Mouse (Mus musculus): Measurements from ENCODE around the gene Tspan9.
A peak's percentile ranks its signal among the peaks of the same experiment; 100 is the strongest.

Tspan9 gene

DNA sequence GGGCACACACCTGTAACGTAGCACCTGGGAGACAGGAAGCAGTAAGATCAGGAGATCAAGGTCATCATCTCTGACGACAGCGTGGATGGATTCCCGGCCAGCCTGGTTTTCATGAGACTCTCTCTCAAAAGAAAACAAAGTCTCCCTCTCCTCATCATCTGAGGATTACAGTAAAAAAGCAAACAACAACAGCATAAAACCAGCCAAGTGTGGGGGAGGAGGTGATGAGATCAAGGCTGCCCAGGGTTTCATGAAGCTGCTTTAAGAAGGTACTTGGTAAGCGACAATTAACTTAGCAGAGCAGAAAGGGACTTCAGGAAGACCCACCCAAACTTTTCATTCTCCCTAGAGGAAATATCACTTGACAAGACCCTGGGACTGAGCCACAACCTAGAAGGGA is 39.5 kb downstream of the Tspan9 start:
- no peak for DNase-seq (ENCODE audit: low read depth, low spot score)
- no peaks in the 10 kb centered on the region for H3K36me3 ChIP-seq (ENCODE audit: control insufficient read depth, insufficient read depth, low read length, poor library complexity, severe bottlenecking)
- no peaks in the 10 kb centered on the region for H3K27me3 ChIP-seq (ENCODE audit: control insufficient read depth, insufficient read depth, low read length, poor library complexity, severe bottlenecking)

DNA sequence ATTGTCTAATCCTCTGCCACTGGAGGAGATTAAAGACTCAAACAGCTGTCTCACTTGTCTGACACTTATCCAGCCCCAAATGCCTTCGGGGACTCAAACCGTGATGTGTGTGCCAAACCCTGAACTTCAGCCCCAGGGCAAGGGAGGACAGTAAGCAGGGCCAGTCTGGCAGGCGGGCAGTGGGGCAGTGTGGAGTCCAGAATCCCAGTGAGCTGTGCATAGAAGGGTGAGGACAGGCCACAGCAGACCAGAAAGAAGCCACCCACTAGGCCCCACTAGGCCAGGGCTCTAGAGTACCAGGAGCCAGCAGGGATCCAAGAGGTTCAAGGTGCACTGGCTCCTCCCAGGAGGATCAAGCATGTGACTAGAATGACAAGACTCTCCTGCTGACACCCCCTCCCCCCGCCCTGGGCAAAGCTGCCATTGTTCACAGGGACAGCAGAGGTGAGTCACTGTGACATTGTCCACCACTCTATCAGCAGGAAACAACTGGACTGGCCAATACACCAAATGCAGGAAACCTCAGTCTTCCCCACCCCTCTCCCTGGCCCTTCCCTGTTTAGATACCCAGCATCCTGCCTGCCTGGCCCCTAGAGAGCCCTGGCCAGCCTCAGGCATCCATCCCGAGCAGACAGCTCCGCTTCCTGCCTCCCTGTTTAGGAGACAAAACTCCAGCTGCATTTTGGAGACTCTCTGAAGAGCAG is 40.9 kb downstream of the Tspan9 start:
- DNase-seq (ENCODE audit: low read depth, low spot score), result no peak
- H3K27me3 ChIP-seq (ENCODE audit: control insufficient read depth, insufficient read depth, low read length, poor library complexity, severe bottlenecking), result no peaks in the 10 kb centered on the region
- no peaks in the 10 kb centered on the region for H3K36me3 ChIP-seq (ENCODE audit: control insufficient read depth, insufficient read depth, low read length, poor library complexity, severe bottlenecking)

DNA sequence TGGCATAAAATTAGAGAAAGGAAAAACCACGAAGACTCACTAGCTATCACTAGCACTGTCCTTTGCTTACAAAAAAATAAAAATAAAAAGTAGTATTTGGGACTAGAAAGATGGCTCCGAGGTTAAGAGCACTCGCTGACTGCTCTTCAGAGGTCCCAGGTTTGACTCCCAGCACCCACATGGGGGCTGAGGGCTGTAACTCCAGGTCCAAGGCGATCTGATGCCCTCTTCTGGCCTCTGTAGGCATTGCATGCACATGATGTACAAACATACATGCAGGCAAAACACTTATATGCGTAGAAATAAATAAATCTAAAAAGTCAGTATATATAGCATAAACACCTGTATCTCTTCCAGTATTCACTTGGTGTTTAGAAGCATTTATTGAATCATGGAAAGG is 43.5 kb downstream of the Tspan9 start:
- DNase-seq (ENCODE audit: low read depth, low spot score), result peak; percentile 7
- no peaks in the 10 kb centered on the region for H3K36me3 ChIP-seq (ENCODE audit: control insufficient read depth, insufficient read depth, low read length, poor library complexity, severe bottlenecking)

DNA sequence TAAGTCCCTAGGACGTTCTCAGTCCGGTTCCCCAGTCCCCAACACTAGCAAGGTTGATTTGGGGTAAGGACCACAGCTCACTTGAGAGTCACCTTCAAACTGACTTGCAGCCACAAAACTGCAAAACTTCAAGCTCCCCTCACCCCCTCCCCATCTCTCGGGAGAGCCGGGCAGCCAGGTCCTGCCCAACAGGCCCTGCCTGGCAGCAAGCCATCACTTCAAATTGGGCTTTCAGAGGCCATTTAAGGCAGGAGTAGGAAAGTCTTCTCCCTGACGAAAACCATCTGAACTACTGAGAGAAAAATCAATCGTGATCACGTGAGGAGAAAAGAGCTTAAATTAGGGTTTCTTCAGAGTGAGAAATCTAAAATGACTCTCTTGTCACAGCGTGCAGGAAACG is 44.2 kb downstream of the Tspan9 start:
- Histone ChIP-seq H3K36me3 (ENCODE audit: control insufficient read depth, insufficient read depth, low read length, poor library complexity, severe bottlenecking) (no peaks in the 10 kb centered on the region), H3K27me3 (ENCODE audit: control insufficient read depth, insufficient read depth, low read length, poor library complexity, severe bottlenecking) (no peaks in the 10 kb centered on the region)
- no peak for DNase-seq (ENCODE audit: low read depth, low spot score)

More for the DNA sequence above, 43.5 kb downstream of the Tspan9 start:
- no peaks in the 10 kb centered on the region for H3K27me3 ChIP-seq (ENCODE audit: control insufficient read depth, insufficient read depth, low read length, poor library complexity, severe bottlenecking)

DNA sequence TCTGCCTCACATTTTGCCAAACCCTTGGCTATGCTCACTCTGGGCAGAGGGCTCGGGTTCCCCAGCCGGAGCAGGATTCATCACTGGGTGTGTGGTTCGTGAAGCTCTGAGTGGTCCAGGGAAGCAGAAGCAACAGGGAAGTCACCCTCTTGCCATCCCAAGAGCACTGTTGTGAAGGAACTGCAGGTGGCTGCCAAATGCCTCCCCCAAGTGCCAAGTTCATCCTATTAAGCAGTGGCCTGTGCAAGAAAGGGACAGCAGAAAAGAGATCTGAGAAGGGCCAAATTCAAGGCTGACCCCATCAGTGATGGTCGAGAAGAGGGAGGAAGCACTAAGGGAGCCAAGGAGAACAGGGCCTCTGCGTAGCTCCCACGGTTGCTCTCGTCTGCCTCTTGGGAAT is 46.9 kb downstream of the Tspan9 start:
- no peaks in the 10 kb centered on the region for H3K27me3 ChIP-seq (ENCODE audit: control insufficient read depth, insufficient read depth, low read length, poor library complexity, severe bottlenecking)
- no peak for DNase-seq (ENCODE audit: low read depth, low spot score)
- H3K36me3 ChIP-seq (ENCODE audit: control insufficient read depth, insufficient read depth, low read length, poor library complexity, severe bottlenecking), result no peaks in the 10 kb centered on the region

DNA sequence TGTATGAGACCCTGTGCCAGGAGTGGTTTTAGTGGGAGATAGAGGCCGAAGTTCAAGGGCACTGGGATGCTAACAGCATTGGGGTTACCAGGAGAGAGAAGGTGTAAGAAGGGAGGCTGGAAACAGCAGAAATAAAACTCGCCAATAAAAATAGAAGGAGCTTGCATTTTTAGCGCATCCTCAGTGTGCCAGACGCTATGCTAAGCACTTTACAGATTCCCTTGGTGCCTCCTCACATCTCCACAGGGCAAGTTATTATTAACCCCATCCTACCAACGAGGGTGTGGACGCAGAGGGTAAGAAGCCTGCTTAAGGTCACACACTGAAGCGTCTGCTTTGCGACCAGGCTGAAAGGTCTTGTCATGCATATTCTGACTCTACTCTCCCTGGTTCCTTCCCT is 47.5 kb downstream of the Tspan9 start:
- no peaks in the 10 kb centered on the region for H3K36me3 ChIP-seq (ENCODE audit: control insufficient read depth, insufficient read depth, low read length, poor library complexity, severe bottlenecking)
- no peak for DNase-seq (ENCODE audit: low read depth, low spot score)

DNA sequence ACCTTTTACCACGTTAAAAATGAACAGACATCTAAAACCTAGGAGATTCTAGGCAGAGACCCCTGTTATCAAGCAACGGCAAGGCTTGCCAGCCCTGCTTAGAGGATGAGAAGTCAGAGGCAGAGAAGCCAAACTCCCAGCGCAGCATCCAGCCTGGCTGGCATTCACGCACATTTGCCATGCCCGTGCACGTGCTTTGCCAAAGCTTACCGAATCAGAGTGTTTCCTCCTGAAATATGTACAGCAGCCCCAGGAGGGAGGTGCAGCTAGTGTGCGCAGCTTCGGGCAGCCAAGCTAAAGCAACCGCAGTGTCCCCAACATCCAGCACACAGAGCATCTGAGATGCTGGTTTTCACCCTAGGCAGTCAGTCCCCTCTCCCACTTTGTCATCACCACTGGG is 48.3 kb downstream of the Tspan9 start:
- Histone ChIP-seq H3K36me3 (ENCODE audit: control insufficient read depth, insufficient read depth, low read length, poor library complexity, severe bottlenecking) (no peaks in the 10 kb centered on the region), H3K27me3 (ENCODE audit: control insufficient read depth, insufficient read depth, low read length, poor library complexity, severe bottlenecking) (no peaks in the 10 kb centered on the region)
- DNase-seq (ENCODE audit: low read depth, low spot score), result no peak

More for the DNA sequence above, 47.5 kb downstream of the Tspan9 start:
- no peaks in the 10 kb centered on the region for H3K27me3 ChIP-seq (ENCODE audit: control insufficient read depth, insufficient read depth, low read length, poor library complexity, severe bottlenecking)

DNA sequence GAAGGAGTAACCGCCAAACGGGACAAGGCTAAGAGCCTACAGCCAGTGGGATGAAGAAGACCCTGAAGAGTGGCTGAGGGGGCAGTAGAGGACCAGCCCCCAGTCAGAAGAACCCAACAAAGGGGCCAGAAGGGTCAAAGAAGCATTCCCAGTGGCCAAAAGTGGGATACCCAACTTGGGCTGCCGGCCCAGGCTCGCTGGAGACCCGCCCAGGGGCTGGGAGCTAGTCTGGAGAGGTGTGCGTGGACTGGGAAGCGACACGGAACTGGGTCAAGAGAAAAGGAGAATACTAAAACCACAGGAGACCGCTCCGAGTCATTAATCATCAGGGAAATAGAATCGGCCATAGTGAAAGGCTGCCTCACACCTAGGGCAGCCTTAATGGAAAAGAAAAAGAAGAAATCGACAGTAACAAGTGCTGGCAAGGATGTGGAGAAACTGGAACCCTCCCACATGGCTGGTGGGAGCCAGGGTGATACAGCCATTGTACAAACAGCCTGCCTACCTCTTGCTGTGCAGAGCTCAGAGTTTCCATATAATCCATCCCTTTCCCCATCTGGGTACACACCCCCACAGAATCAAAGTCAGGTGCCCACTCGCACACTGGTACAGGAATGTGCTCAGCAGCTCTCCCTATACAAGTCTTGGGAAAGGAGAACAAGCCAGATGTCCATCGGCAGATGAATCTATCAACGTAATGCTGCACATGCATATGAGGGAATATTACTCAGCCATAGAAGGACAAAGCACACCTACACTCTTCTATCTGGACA is 49.4 kb downstream of the Tspan9 start:
- no peaks in the 10 kb centered on the region for H3K27me3 ChIP-seq (ENCODE audit: control insufficient read depth, insufficient read depth, low read length, poor library complexity, severe bottlenecking)
- no peaks in the 10 kb centered on the region for H3K36me3 ChIP-seq (ENCODE audit: control insufficient read depth, insufficient read depth, low read length, poor library complexity, severe bottlenecking)
- no peak for DNase-seq (ENCODE audit: low read depth, low spot score)

DNA sequence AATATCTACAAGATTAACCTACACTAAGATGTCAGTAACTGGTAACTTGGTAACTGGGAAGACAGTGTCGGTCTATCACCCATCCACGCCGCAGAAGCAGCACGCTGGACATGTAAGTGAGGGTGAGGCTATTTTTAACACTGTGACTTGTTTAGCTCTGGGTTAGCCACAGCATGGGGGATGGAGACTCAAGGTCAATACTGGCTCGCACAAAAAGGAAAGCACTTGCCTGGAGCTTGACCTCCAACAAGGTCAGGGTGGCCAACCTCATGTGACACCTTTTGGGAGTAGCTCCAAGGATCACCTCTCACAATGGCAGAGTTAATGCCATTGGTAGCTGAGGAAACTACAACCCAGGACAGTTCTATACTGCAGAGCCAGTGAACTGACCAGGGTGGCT is 50.8 kb downstream of the Tspan9 start:
- Histone ChIP-seq H3K36me3 (ENCODE audit: control insufficient read depth, insufficient read depth, low read length, poor library complexity, severe bottlenecking) (no peaks in the 10 kb centered on the region), H3K27me3 (ENCODE audit: control insufficient read depth, insufficient read depth, low read length, poor library complexity, severe bottlenecking) (no peaks in the 10 kb centered on the region)
- DNase-seq (ENCODE audit: low read depth, low spot score), result no peak

DNA sequence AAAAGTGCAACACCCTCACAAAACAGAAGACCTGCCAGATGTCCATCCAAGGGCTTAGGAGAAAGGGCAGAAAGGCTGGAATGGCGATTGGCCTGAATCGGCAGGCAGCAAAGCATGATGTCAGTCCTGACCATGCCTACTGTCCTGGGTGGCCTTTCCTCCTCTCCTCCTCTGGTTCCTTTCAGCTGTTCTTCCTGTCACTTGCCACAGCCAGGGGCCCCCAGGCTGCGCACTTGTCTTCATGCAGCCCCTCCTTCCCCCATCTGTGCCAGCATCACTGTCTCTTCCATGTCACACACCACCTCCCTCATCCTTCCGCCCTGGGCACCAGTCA is 51.6 kb downstream of the Tspan9 start:
- Histone ChIP-seq H3K36me3 (ENCODE audit: control insufficient read depth, insufficient read depth, low read length, poor library complexity, severe bottlenecking) (no peaks in the 10 kb centered on the region), H3K27me3 (ENCODE audit: control insufficient read depth, insufficient read depth, low read length, poor library complexity, severe bottlenecking) (no peaks in the 10 kb centered on the region)
- no peak for DNase-seq (ENCODE audit: low read depth, low spot score)

DNA sequence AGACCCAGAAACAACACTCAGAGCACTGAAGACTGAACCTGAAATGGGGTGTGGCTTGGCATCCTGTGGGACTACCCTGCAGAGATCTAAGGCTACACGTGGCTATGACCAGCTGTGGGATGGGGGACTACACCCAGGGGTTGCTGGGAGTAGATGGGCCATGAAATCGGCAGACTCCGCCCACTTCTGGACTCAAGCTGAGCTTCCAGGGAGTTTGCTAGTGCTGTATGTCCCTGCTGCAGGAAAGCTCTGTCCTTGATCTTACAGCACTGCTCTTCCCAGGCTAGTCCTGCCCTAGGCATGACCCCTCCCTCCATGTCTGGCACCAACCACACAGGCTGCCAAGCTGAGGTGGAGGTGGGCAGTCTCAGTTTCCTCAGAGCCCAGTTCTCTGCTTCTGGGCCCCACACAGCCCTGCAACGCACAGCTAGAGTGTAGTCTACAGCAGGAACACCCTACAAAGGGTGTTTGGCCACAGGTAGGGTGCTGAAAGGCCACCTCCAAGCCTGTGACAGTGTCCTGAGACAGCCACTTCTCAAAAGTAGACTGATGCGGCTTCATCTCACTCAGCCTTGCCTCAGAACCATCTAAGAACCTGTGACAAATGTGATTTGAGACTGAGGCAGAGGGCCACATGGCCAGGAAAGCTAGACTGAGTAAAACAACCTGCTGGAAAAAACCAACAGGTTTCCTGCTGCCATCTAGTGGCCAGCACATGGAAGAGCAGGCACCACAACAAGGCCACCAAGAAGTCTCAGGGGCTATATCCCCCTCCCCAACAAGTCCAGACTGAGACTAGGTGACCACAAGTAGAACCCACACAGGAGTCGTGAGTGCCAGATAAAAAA is 52.2 kb downstream of the Tspan9 start:
- Histone ChIP-seq H3K27me3 (ENCODE audit: control insufficient read depth, insufficient read depth, low read length, poor library complexity, severe bottlenecking) (no peaks in the 10 kb centered on the region), H3K36me3 (ENCODE audit: control insufficient read depth, insufficient read depth, low read length, poor library complexity, severe bottlenecking) (no peaks in the 10 kb centered on the region)
- peak; percentile 44 for DNase-seq (ENCODE audit: low read depth, low spot score)

DNA sequence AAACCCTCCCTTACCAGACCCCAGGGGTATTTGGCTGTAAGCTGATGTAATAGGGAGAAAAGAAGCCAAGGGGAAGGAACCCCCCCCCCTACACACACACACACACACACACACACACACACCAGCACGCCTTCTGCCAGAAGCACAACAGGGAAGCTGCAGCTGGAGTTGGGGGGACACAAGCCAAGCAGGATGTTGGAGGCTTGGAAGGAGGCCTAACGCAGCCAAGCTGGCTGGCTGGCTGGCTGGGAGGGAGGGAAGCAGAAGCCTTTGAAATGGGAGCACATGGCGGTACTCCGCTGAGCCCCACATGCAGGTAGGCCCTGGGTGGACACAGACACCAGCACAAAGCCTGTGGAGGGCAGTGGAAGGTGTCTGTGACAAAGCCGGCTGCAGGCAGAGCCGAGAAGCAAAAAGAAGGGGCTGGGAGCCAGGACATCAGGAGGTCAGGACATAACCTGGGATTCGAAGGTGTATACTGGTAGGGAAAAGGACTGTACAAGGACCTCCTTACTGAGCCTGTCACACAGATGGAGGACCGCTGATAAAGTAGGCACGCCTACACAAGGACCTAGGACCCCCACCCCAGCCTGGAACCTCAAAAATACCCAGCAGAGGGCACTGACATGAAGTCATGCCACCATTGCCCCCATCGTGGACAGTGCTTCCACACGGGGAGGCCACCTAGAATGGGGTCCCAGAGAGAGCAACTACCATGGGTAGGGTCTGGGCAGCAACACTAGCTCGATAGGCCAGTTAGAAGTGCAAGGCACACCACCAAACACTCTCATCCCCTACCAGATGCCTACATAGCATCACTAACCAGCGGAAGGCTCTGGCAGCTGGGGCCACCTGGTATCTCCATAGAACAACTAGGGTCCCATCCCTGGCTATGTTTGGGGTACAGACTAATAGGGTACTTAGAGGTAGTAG is 53.4 kb downstream of the Tspan9 start:
- Histone ChIP-seq H3K36me3 (ENCODE audit: control insufficient read depth, insufficient read depth, low read length, poor library complexity, severe bottlenecking) (no peaks in the 10 kb centered on the region), H3K27me3 (ENCODE audit: control insufficient read depth, insufficient read depth, low read length, poor library complexity, severe bottlenecking) (no peaks in the 10 kb centered on the region)
- DNase-seq (ENCODE audit: low read depth, low spot score), result no peak

DNA sequence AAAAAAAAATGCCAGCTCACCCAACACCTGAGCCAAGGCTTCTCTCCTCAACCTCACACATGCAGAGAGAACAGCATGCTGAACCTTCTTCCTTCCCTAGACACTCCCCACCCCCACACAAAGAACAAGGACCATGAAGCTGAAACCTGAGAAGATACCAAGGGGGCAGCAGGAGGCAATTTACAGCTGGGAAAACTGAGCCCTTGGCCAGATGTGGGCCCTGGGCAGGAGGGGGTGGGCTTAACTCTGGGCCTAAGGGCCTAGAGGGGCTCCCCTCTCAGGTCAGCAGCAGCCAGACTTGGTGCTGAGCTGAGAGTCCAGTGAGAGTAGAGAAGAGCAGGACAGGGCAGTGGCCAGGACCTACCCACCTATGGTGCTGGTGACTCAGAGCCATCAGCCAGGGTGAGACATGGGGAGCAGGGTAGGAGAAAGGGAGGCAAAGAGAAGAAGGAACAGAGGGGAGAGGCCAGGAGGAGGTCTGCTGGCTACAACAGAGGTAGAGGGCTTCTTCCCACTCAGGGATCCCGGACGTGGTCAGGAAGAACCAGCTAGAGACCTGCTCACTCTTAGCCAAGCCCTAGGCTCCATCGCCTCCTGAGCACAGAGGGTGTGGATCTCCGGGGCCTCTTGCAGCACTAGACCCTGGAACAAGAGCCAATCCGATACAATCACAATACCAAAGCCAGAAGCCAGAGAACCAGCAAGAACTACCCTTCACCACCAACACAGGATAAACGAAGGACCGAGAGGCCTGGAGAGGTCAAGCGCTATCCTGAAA is 54.5 kb downstream of the Tspan9 start:
- no peaks in the 10 kb centered on the region for H3K36me3 ChIP-seq (ENCODE audit: control insufficient read depth, insufficient read depth, low read length, poor library complexity, severe bottlenecking)
- DNase-seq (ENCODE audit: low read depth, low spot score), result no peak
- H3K27me3 ChIP-seq (ENCODE audit: control insufficient read depth, insufficient read depth, low read length, poor library complexity, severe bottlenecking), result no peaks in the 10 kb centered on the region

Data from splenic B cell, adult 2 months (primary cell).